Mouse (Mus musculus): ENCODE data around the gene Enpp7.

Enpp7 gene

GRCm38 (mm10) chr11:119036934-119037779, 49.2 kb downstream of the Enpp7 start:
- DNase-seq: peak in 1 of 2 experiments; percentile 41

GRCm38 (mm10) chr11:119037780-119038401, 49.9 kb downstream of the Enpp7 start:
- no peak for DNase-seq

- DNase-seq: no peak
Measured at GRCm38 (mm10) chr11:119038744-119039484, 50.9 kb downstream of the Enpp7 start.

- no peak for DNase-seq
Measured at GRCm38 (mm10) chr11:119039732-119040512, 51.9 kb downstream of the Enpp7 start.

- DNase-seq: peak; percentile 99 to 100
Measured at GRCm38 (mm10) chr11:119040600-119041324, 52.8 kb downstream of the Enpp7 start, which contains the start of gene Cbx8. TSS of gene Cbx8 (minus strand) at chr11:119040969.

GRCm38 (mm10) chr11:119041325-119041716, 53.3 kb downstream of the Enpp7 start:
- DNase-seq: no peak

- DNase-seq: peak in 1 of 2 experiments; percentile 19
Measured at GRCm38 (mm10) chr11:119041750-119042465, 53.9 kb downstream of the Enpp7 start.

All from lung, postnatal 4 days (tissue).